Mouse (Mus musculus): Measurements from ENCODE around the gene Arhgap18. TPM values are rescaled to one million over a fixed set of nuclear protein-coding genes. Genes with fewer than 3 reads are reported as not detected.

Gene Arhgap18
- polyA plus RNA-seq, 1 experiment from 2014 or later: 45.1 TPM

- H3K27me3 ChIP-seq (ENCODE audit: control insufficient read depth, insufficient read depth, low read length): no peaks in the 10 kb centered on the region
These were observed 75.4 kb downstream of the Arhgap18 start for GRCm38 (mm10) chr10:26828412-26829137.

DNA sequence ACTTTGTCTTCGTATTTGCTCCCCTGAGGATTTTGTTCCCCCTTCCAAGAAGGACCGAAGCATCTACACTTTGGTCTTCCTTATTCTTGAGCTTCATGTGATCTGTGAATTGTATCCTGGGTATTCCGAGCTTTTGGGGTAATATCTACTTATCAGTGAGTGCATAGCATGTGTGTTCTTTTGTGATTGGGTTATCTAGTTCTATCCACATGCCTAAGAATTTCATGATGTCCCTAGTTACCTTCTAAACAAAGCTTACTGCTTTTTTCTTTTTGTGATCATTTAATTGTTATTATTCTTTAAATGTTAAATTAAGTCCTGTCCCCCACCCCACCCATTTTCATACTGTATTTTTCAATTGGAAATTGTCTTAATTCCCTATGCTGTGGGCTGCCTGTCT lies 78.8 kb downstream of the Arhgap18 start:
- no peak overlapping the region for H3K4me3 ChIP-seq (ENCODE audit: low read depth, low read length)
- no peak for ATAC-seq (ENCODE audit: insufficient number of reproducible peaks, insufficient read depth, low FRiP score, low read depth)
- H3K27ac ChIP-seq (ENCODE audit: low read length): no peak overlapping the region
- no peaks in the 10 kb centered on the region for H3K27me3 ChIP-seq (ENCODE audit: control insufficient read depth, insufficient read depth, low read length)
- H3K9ac ChIP-seq (replicated peaks; ENCODE audit: low read depth, low read length): no peak overlapping the region
- H3K4me2 ChIP-seq (replicated peaks; ENCODE audit: low read depth, low read length): no peak overlapping the region
- WGBS: 89% methylated on average over 3 of the region's 3 CpGs
- no peaks in the 10 kb centered on the region for H3K4me1 ChIP-seq (ENCODE audit: control insufficient read depth, insufficient read depth, low read length)
- H3K36me3 ChIP-seq (ENCODE audit: control insufficient read depth, insufficient read depth, low read length): no peaks in the 10 kb centered on the region
- H3K9me3 ChIP-seq (ENCODE audit: control insufficient read depth, low read depth, low read length): no peaks in the 10 kb centered on the region

More at GRCm38 (mm10) chr10:26828412-26829137, 75.4 kb downstream of the Arhgap18 start:
- Histone ChIP-seq H3K27ac (ENCODE audit: low read length) (peak overlapping the region; percentile 66; the same call in 1 of the 2 replicates), H3K4me1 (ENCODE audit: control insufficient read depth, insufficient read depth, low read length) (no peaks in the 10 kb centered on the region), H3K9ac (replicated peaks; ENCODE audit: low read depth, low read length) (no peak overlapping the region), H3K4me2 (replicated peaks; ENCODE audit: low read depth, low read length) (no peak overlapping the region), H3K36me3 (ENCODE audit: control insufficient read depth, insufficient read depth, low read length) (no peaks in the 10 kb centered on the region), H3K4me3 (ENCODE audit: low read depth, low read length) (no peak overlapping the region), H3K9me3 (ENCODE audit: control insufficient read depth, low read depth, low read length) (no peaks in the 10 kb centered on the region)
- ATAC-seq (ENCODE audit: insufficient number of reproducible peaks, insufficient read depth, low FRiP score, low read depth): peak; percentile 88
- WGBS: 66% methylated on average over 9 of the region's 9 CpGs

DNA sequence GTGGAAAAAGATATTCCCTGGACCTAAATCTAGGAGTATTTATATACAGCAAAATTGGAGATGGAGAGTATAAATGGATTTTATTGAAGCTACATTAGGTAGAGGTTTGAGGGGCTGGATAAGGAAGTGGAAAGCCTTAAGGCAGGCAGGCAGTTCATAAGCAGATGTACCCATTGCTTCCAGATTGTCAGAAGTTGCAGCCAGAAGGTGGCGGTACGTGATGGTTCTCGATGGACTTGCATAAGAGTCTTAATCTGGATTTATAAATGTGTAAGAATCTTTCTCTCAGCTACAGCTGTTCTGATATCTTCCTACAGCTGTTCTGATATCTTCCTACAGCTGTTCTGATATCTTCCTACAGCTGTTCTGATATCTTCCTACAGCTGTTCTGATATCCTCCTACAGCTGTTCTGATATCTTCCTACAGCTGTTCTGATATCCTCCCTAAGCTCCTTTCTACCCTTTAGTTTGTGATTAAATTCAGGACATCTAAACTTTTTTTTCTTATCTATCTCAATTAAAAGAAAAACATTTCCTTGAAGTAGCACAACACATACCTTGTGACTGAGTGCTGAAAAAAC lies 79.5 kb downstream of the Arhgap18 start:
- Histone ChIP-seq H3K4me1 (ENCODE audit: control insufficient read depth, insufficient read depth, low read length) (no peaks in the 10 kb centered on the region), H3K36me3 (ENCODE audit: control insufficient read depth, insufficient read depth, low read length) (no peaks in the 10 kb centered on the region), H3K4me2 (replicated peaks; ENCODE audit: low read depth, low read length) (no peak overlapping the region), H3K27ac (ENCODE audit: low read length) (no peak overlapping the region), H3K9ac (replicated peaks; ENCODE audit: low read depth, low read length) (no peak overlapping the region), H3K4me3 (ENCODE audit: low read depth, low read length) (no peak overlapping the region), H3K27me3 (ENCODE audit: control insufficient read depth, insufficient read depth, low read length) (no peaks in the 10 kb centered on the region), H3K9me3 (ENCODE audit: control insufficient read depth, low read depth, low read length) (no peaks in the 10 kb centered on the region)
- WGBS: 94% methylated on average over 3 of the region's 3 CpGs
- ATAC-seq (ENCODE audit: insufficient number of reproducible peaks, insufficient read depth, low FRiP score, low read depth): no peak

DNA sequence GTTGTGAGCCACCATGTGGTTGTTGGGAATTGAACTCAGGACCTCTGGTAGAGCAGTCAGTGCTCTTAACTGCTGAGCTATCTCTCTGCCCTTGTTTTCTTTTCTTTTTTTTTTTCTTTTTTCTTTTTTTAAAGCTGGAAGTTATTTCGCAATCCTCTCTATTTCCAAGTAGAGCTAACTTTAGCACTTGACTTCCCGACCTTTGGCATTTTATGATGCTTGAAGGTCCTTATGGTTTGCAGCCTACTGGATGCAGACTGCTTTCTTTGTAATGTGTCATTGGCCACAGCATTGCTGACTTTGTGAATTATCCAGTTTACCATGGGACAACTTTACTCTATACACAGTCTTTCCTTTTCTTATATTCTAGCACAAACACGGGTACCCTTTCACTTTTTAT lies 80.2 kb downstream of the Arhgap18 start:
- no peak overlapping the region for H3K4me3 ChIP-seq (ENCODE audit: low read depth, low read length)
- H3K4me2 ChIP-seq (replicated peaks; ENCODE audit: low read depth, low read length): no peak overlapping the region
- H3K27me3 ChIP-seq (ENCODE audit: control insufficient read depth, insufficient read depth, low read length): no peaks in the 10 kb centered on the region
- H3K9me3 ChIP-seq (ENCODE audit: control insufficient read depth, low read depth, low read length): no peaks in the 10 kb centered on the region
- no peak for ATAC-seq (ENCODE audit: insufficient number of reproducible peaks, insufficient read depth, low FRiP score, low read depth)
- no peaks in the 10 kb centered on the region for H3K4me1 ChIP-seq (ENCODE audit: control insufficient read depth, insufficient read depth, low read length)
- no peaks in the 10 kb centered on the region for H3K36me3 ChIP-seq (ENCODE audit: control insufficient read depth, insufficient read depth, low read length)
- no peak overlapping the region for H3K9ac ChIP-seq (replicated peaks; ENCODE audit: low read depth, low read length)
- H3K27ac ChIP-seq (ENCODE audit: low read length): no peak overlapping the region
- 81% methylated on average over 3 of the region's 3 CpGs for WGBS

DNA sequence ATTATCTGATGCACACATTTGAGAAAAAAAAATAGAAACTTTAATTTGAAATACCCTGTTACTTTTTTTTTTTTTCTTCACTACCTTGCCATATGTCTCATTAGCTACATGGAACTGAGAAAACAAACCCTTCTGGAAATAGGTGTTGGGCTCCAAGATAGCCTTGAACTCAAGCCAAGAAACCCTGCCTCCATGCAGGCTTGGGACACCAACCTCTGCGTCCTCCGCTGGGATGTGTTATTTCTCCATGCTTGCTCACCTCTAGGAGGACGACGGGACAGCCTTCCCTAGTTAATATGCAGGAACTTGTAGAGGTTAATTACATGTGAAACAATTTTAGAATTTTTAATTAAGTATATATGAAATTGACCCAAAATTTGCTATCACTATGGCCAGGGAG lies 96.1 kb downstream of the Arhgap18 start:
- H3K4me1 ChIP-seq (ENCODE audit: control insufficient read depth, insufficient read depth, low read length): no peaks in the 10 kb centered on the region
- no peaks in the 10 kb centered on the region for H3K27me3 ChIP-seq (ENCODE audit: control insufficient read depth, insufficient read depth, low read length)
- ATAC-seq (ENCODE audit: insufficient number of reproducible peaks, insufficient read depth, low FRiP score, low read depth): no peak
- H3K4me3 ChIP-seq (ENCODE audit: low read depth, low read length): no peak overlapping the region
- H3K36me3 ChIP-seq (ENCODE audit: control insufficient read depth, insufficient read depth, low read length): no peaks in the 10 kb centered on the region; the same call in 1 of the 2 replicates
- WGBS: 86% methylated on average over 4 of the region's 4 CpGs
- no peak overlapping the region for H3K9ac ChIP-seq (replicated peaks; ENCODE audit: low read depth, low read length)
- no peak overlapping the region for H3K27ac ChIP-seq (ENCODE audit: low read length)
- no peaks in the 10 kb centered on the region for H3K9me3 ChIP-seq (ENCODE audit: control insufficient read depth, low read depth, low read length)
- no peak overlapping the region for H3K4me2 ChIP-seq (replicated peaks; ENCODE audit: low read depth, low read length)

- Histone ChIP-seq H3K9me3 (ENCODE audit: control insufficient read depth, low read depth, low read length) (no peaks in the 10 kb centered on the region), H3K36me3 (ENCODE audit: control insufficient read depth, insufficient read depth, low read length) (no peaks in the 10 kb centered on the region; the same call in 1 of the 2 replicates), H3K4me1 (ENCODE audit: control insufficient read depth, insufficient read depth, low read length) (no peaks in the 10 kb centered on the region), H3K9ac (replicated peaks; ENCODE audit: low read depth, low read length) (no peak overlapping the region), H3K4me3 (ENCODE audit: low read depth, low read length) (no peak overlapping the region), H3K4me2 (replicated peaks; ENCODE audit: low read depth, low read length) (no peak overlapping the region), H3K27ac (ENCODE audit: low read length) (no peak overlapping the region), H3K27me3 (ENCODE audit: control insufficient read depth, insufficient read depth, low read length) (no peaks in the 10 kb centered on the region)
- ATAC-seq (ENCODE audit: insufficient number of reproducible peaks, insufficient read depth, low FRiP score, low read depth): no peak
- 42% methylated on average over 6 of the region's 6 CpGs for WGBS
These were observed 96.6 kb downstream of the Arhgap18 start for GRCm38 (mm10) chr10:26849854-26850253.

DNA sequence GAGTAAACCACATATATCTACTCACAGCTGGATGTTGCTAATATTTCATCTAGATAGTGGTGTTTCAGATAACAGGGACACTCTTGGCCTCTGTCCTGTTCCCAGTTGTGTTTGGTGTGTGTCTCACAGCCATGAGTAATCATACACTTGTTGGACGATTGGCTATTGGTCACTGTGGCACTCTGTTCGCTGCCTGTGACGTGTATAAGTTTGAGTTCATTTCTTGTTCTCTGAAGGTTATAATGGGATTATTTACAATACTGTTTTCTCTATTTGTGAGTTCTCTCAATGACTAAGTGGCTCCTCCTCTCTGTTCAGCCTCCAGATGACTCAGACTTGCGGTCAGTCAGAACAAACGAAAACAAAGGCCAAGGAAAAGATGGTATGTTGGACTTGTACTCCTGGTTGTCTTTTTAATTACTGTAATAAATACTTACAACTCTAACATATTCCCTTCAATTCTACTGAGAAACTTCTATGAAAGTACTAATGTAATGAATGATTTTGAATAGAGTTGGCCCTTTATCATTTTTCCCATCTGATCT lies 101.4 kb downstream of the Arhgap18 start:
- no peak overlapping the region for H3K27ac ChIP-seq (ENCODE audit: low read length)
- no peak overlapping the region for H3K4me3 ChIP-seq (ENCODE audit: low read depth, low read length)
- H3K4me2 ChIP-seq (replicated peaks; ENCODE audit: low read depth, low read length): no peak overlapping the region
- no peaks in the 10 kb centered on the region; the same call in 1 of the 2 replicates for H3K36me3 ChIP-seq (ENCODE audit: control insufficient read depth, insufficient read depth, low read length)
- 90% methylated on average over 5 of the region's 5 CpGs for WGBS
- H3K4me1 ChIP-seq (ENCODE audit: control insufficient read depth, insufficient read depth, low read length): no peaks in the 10 kb centered on the region
- H3K9ac ChIP-seq (replicated peaks; ENCODE audit: low read depth, low read length): no peak overlapping the region
- no peak for ATAC-seq (ENCODE audit: insufficient number of reproducible peaks, insufficient read depth, low FRiP score, low read depth)
- no peaks in the 10 kb centered on the region for H3K9me3 ChIP-seq (ENCODE audit: control insufficient read depth, low read depth, low read length)
- no peaks in the 10 kb centered on the region for H3K27me3 ChIP-seq (ENCODE audit: control insufficient read depth, insufficient read depth, low read length)

GRCm38 (mm10) chr10:26855851-26856535 lies 102.8 kb downstream of the Arhgap18 start:
- 74% methylated on average over 8 of the region's 8 CpGs for WGBS
- H3K4me1 ChIP-seq (ENCODE audit: control insufficient read depth, insufficient read depth, low read length): no peaks in the 10 kb centered on the region
- no peak overlapping the region for H3K4me2 ChIP-seq (replicated peaks; ENCODE audit: low read depth, low read length)
- H3K36me3 ChIP-seq (ENCODE audit: control insufficient read depth, insufficient read depth, low read length): no peaks in the 10 kb centered on the region
- H3K9ac ChIP-seq (replicated peaks; ENCODE audit: low read depth, low read length): no peak overlapping the region
- H3K27me3 ChIP-seq (ENCODE audit: control insufficient read depth, insufficient read depth, low read length): no peaks in the 10 kb centered on the region
- H3K27ac ChIP-seq (ENCODE audit: low read length): no peak overlapping the region
- ATAC-seq (ENCODE audit: insufficient number of reproducible peaks, insufficient read depth, low FRiP score, low read depth): no peak
- H3K9me3 ChIP-seq (ENCODE audit: control insufficient read depth, low read depth, low read length): no peaks in the 10 kb centered on the region
- H3K4me3 ChIP-seq (ENCODE audit: low read depth, low read length): no peak overlapping the region

Data from stomach, embryonic 14.5 days (tissue).